In genomic region chr12:4592541-4593165, GRCm38 (mm10) we compare ENCODE assay signal across 8 mouse cellular contexts. TPM values are rescaled to one million over a fixed set of nuclear protein-coding genes. Genes with fewer than 3 reads are reported as not detected.
DNase-seq lines count a peak whose midpoint lies in the region; ATAC-seq and TF ChIP-seq lines count a peak whose summit lies in the region.

Itsn2 (plus strand) TSS chr12:4592638.
Gm3625 (minus strand) TSS chr12:4592927.

- peaks cover 8% of the 10 kb centered on the region; the same call in 1 of the 2 replicates for H3K4me1 ChIP-seq in lung, postnatal 0 days (ENCODE audit: insufficient read depth, low read depth, low read length)

- ATAC-seq in hematopoietic stem cell, adult 5-6 weeks (replicated peaks in 1 of 2; ENCODE audit: insufficient read depth in 1 of 2, low FRiP score in 2 of 2, low TSS enrichment in 1 of 2, low read depth in 1 of 2, poor library complexity in 2 of 2, severe bottlenecking in 2 of 2), result peak; percentile 37 to 65
- ATAC-seq in lung, postnatal 0 days, result peak; percentile 89

- no peaks in the 10 kb centered on the region for H3K36me3 ChIP-seq in lung, postnatal 0 days (ENCODE audit: insufficient read depth, low read length)

- H3K27ac ChIP-seq in lung, postnatal 0 days (ENCODE audit: low read length), result peak within 1 kb of the TSS; percentile 97

- 1% methylated on average over 32 of the region's 49 CpGs for WGBS in lung, postnatal 0 days

- no peaks in the 10 kb centered on the region for H3K9me3 ChIP-seq in lung, postnatal 0 days (ENCODE audit: low read length)

- TF ChIP-seq CTCF in lung, postnatal 0 days (IDR thresholded peaks at IDR 0.05), result no peak

- peak within 1 kb of the TSS; percentile 96 for H3K9ac ChIP-seq in lung, postnatal 0 days (replicated peaks; ENCODE audit: low read depth)

- DNase-seq in MN1 (ENCODE audit: low spot score), result peak; percentile 80
- peak; percentile 65 for DNase-seq in cerebellum, adult 8-10 months
- peak; percentile 31 for DNase-seq in forelimb bud, embryonic 11.5 days (ENCODE audit: low read depth, low spot score)
- peak; percentile 69 to 79 for DNase-seq in layer of hippocampus, postnatal 10 days (ENCODE audit: low spot score in 2 of 2)
- DNase-seq in lung, postnatal 0 days (ENCODE audit: low spot score), result peak; percentile 80
- DNase-seq in ovary, postnatal 10 days (ENCODE audit: low spot score), result peak; percentile 62
- DNase-seq in thymus, postnatal 10 days (ENCODE audit: low spot score in 2 of 2), result peak; percentile 51 to 76

- no peak for TF ChIP-seq EP300 in lung, postnatal 0 days (IDR thresholded peaks at IDR 0.05)

- no peaks in the 10 kb centered on the region for H3K27me3 ChIP-seq in lung, postnatal 0 days (replicated peaks; ENCODE audit: insufficient read depth, low read length)

- H3K4me2 ChIP-seq in lung, postnatal 0 days (replicated peaks; ENCODE audit: low read depth, low read length), result peak within 1 kb of the TSS; percentile 77

- H3K4me3 ChIP-seq in lung, postnatal 0 days (ENCODE audit: low read depth, low read length), result peak within 1 kb of the TSS; percentile 99

RNA-seq across cellular contexts. Expression of gene Itsn2, which starts in this region (rescaled TPM):
- total RNA-seq in hematopoietic stem cell, adult 5-6 weeks (2017), result 160 and 179 TPM in 2 replicates
- total RNA-seq in layer of hippocampus, postnatal 10 days (2021), result 10 to 100 TPM; 58.3 to 65.3 TPM
- polyA plus RNA-seq in lung, postnatal 0 days (2015; fragmentation: Nextera tagmentation; extraction: Ambion mirVana), result 37.1 and 41.1 TPM in 2 replicates

RNA-seq across cellular contexts. Expression of gene Gm3625, which starts in this region (rescaled TPM):
- total RNA-seq in hematopoietic stem cell, adult 5-6 weeks (2017), result not detected in 2 replicates
- not detected for total RNA-seq in layer of hippocampus, postnatal 10 days (2021)
- not detected in 2 replicates for polyA plus RNA-seq in lung, postnatal 0 days (2015; fragmentation: Nextera tagmentation; extraction: Ambion mirVana)

Comparison
In these comparisons a context has a peak if more than half of its experiments do, and no peak if none do; other contexts are left out.
1. Peak in every context shown above with its lines: DNase-seq, ATAC-seq, H3K4me3 ChIP-seq and H3K27ac ChIP-seq.